Mouse (Mus musculus) heart, adult 18-20 months (tissue): ENCODE results near the gene A3galt2. TPM values are rescaled to one million over a fixed set of nuclear protein-coding genes. Genes with fewer than 3 reads are reported as not detected.
A peak's percentile ranks its signal among the peaks of the same experiment; 100 is the strongest.

ENCODE experiments used
- DNase-seq, 2 experiments: peaks; one replicate each; pipeline ENCODE4 v3.0.0; 2021 to 2022; ENCODE audit warnings: mixed read lengths in 1 of 2
- total RNA-seq, 2 experiments: library from RNA; stranded (reverse); gene quantifications; 2 replicates each; pipeline ENCODE4 v1.2.3; 2021

The A3galt2 gene
- total RNA-seq, 2 experiments from 2014 or later, result 0.13 to 0.32 TPM

- no peak for DNase-seq
These were observed 26.7 kb upstream of the A3galt2 start for GRCm38 (mm10) chr4:128728431-128728851.

- DNase-seq, result no peak
These were observed 26.0 kb upstream of the A3galt2 start for GRCm38 (mm10) chr4:128729033-128729708.

GRCm38 (mm10) chr4:128729709-128730037 is 25.5 kb upstream of the A3galt2 start:
- DNase-seq, result peak; percentile 64 to 71

- no peak for DNase-seq
These were observed 24.9 kb upstream of the A3galt2 start for GRCm38 (mm10) chr4:128730271-128730670.

GRCm38 (mm10) chr4:128732794-128733193 is 22.4 kb upstream of the A3galt2 start:
- no peak for DNase-seq

- DNase-seq, result peak; percentile 48 to 56
These were observed 21.7 kb upstream of the A3galt2 start for GRCm38 (mm10) chr4:128733496-128733895.

GRCm38 (mm10) chr4:128734217-128734616 is 20.9 kb upstream of the A3galt2 start:
- peak; percentile 92 to 93 for DNase-seq

GRCm38 (mm10) chr4:128734721-128735671 is 20.2 kb upstream of the A3galt2 start:
- DNase-seq, result peak in 1 of 2 experiments; percentile 44

- no peak for DNase-seq
These were observed 18.0 kb upstream of the A3galt2 start for GRCm38 (mm10) chr4:128737137-128737589.

GRCm38 (mm10) chr4:128737825-128738610 is 17.1 kb upstream of the A3galt2 start:
- DNase-seq, result no peak

- DNase-seq, result no peak
These were observed 14.3 kb upstream of the A3galt2 start for GRCm38 (mm10) chr4:128740878-128741277.

- DNase-seq, result no peak
These were observed 13.3 kb upstream of the A3galt2 start for GRCm38 (mm10) chr4:128741906-128742305.

GRCm38 (mm10) chr4:128742379-128742970 is 12.7 kb upstream of the A3galt2 start:
- DNase-seq, result no peak

- no peak for DNase-seq
These were observed 12.0 kb upstream of the A3galt2 start for GRCm38 (mm10) chr4:128743031-128743626.

- DNase-seq, result no peak
These were observed 10.0 kb upstream of the A3galt2 start for GRCm38 (mm10) chr4:128745160-128745559.

- no peak for DNase-seq
These were observed 7.4 kb upstream of the A3galt2 start for GRCm38 (mm10) chr4:128747614-128748270.

- DNase-seq, result no peak
These were observed 6.9 kb upstream of the A3galt2 start for GRCm38 (mm10) chr4:128748309-128748708.

GRCm38 (mm10) chr4:128751006-128751405 is 4.2 kb upstream of the A3galt2 start:
- no peak for DNase-seq

GRCm38 (mm10) chr4:128752031-128752757 is 3.0 kb upstream of the A3galt2 start:
- no peak for DNase-seq

GRCm38 (mm10) chr4:128753571-128753970 is 1.6 kb upstream of the A3galt2 start:
- DNase-seq, result no peak
